Mouse (Mus musculus): ENCODE data around the gene Senp6.
"Not testable (repeated sequence)": the region's sequence is repeated elsewhere in the genome, so short reads cannot be mapped to it uniquely, and the experiment has no call there.

The Senp6 gene

GRCm38 (mm10) chr9:80066367-80067220 lies at the start of gene Senp6:
TSS of gene Senp6 (plus strand) at chr9:80066903.
- peak; percentile 87 for DNase-seq

GRCm38 (mm10) chr9:80020429-80020828 lies 46.3 kb upstream of the Senp6 start:
- no peak for DNase-seq

GRCm38 (mm10) chr9:80021648-80022047 lies 45.1 kb upstream of the Senp6 start:
- no peak for DNase-seq

- DNase-seq, result no peak
Measured at GRCm38 (mm10) chr9:80022821-80023220, 43.9 kb upstream of the Senp6 start.

- DNase-seq, result not testable (repeated sequence)
Measured at GRCm38 (mm10) chr9:80025347-80025746, 41.4 kb upstream of the Senp6 start.

- peak; percentile 35 for DNase-seq
Measured at GRCm38 (mm10) chr9:80026017-80026416, 40.7 kb upstream of the Senp6 start.

GRCm38 (mm10) chr9:80026581-80027021 lies 40.1 kb upstream of the Senp6 start:
- DNase-seq, result no peak

- DNase-seq, result no peak
Measured at GRCm38 (mm10) chr9:80037262-80037996, 29.3 kb upstream of the Senp6 start.

GRCm38 (mm10) chr9:80037997-80038383 lies 28.7 kb upstream of the Senp6 start:
- no peak for DNase-seq

- DNase-seq, result no peak
Measured at GRCm38 (mm10) chr9:80039296-80039815, 27.3 kb upstream of the Senp6 start.

GRCm38 (mm10) chr9:80044301-80044700 lies 22.4 kb upstream of the Senp6 start:
- DNase-seq, result not testable (repeated sequence)

GRCm38 (mm10) chr9:80049271-80049670 lies 17.4 kb upstream of the Senp6 start:
- DNase-seq, result not testable (repeated sequence)

- DNase-seq, result no peak
Measured at GRCm38 (mm10) chr9:80052951-80053350, 13.8 kb upstream of the Senp6 start.

- DNase-seq, result no peak
Measured at GRCm38 (mm10) chr9:80057690-80058089, 9.0 kb upstream of the Senp6 start.

- not testable (repeated sequence) for DNase-seq
Measured at GRCm38 (mm10) chr9:80065495-80065894, 1.2 kb upstream of the Senp6 start.

- peak; percentile 70 for DNase-seq
Measured at GRCm38 (mm10) chr9:80067221-80068027, 721 bp downstream of the Senp6 start.

- DNase-seq, result peak; percentile 65
Measured at GRCm38 (mm10) chr9:80068028-80068515, 1.4 kb downstream of the Senp6 start.

- peak; percentile 12 for DNase-seq
Measured at GRCm38 (mm10) chr9:80068735-80069315, 2.1 kb downstream of the Senp6 start.

GRCm38 (mm10) chr9:80070026-80070425 lies 3.3 kb downstream of the Senp6 start:
- no peak for DNase-seq

- DNase-seq, result no peak
Measured at GRCm38 (mm10) chr9:80071616-80072015, 4.9 kb downstream of the Senp6 start.

GRCm38 (mm10) chr9:80074067-80074466 lies 7.4 kb downstream of the Senp6 start:
- DNase-seq, result no peak

GRCm38 (mm10) chr9:80074949-80075348 lies 8.2 kb downstream of the Senp6 start:
- no peak for DNase-seq
